Mouse (Mus musculus): ENCODE data around the gene Eif4a3. TPM values are rescaled to one million over a fixed set of nuclear protein-coding genes. Genes with fewer than 3 reads are reported as not detected.

The Eif4a3 gene
- polyA plus RNA-seq (2015; fragmentation: Nextera tagmentation; extraction: Ambion mirVana): 242 and 250 TPM in 2 replicates

GRCm38 (mm10) chr11:119299391-119300245 lies at the start of gene Eif4a3:
Gene Eif4a3 (minus strand): TSS chr11:119300089.
- Histone ChIP-seq H3K9me3 (no peaks in the 10 kb centered on the region), H3K4me3 (peak within 1 kb of the TSS; percentile 92), H3K36me3 (peaks cover 33% of the 10 kb centered on the region), H3K4me2 (peak within 1 kb of the TSS; percentile 95), H3K4me1 (replicated peaks) (peaks cover 27% of the 10 kb centered on the region), H3K27me3 (no peaks in the 10 kb centered on the region), H3K9ac (peak within 1 kb of the TSS; percentile 98), H3K27ac (replicated peaks) (peak within 1 kb of the TSS; percentile 99)
- under 1% methylated on average over 89 of the region's 89 CpGs for WGBS
- ATAC-seq (ENCODE audit: low FRiP score, low read depth): peak; percentile 97

GRCm38 (mm10) chr11:119347125-119347524 lies 47.2 kb upstream of the Eif4a3 start:
- WGBS: 87% methylated on average over 4 of the region's 4 CpGs
- Histone ChIP-seq H3K4me3 (no peak overlapping the region), H3K9ac (no peak overlapping the region), H3K27ac (replicated peaks) (no peak overlapping the region), H3K36me3 (no peaks in the 10 kb centered on the region), H3K4me2 (no peak overlapping the region), H3K27me3 (no peaks in the 10 kb centered on the region), H3K4me1 (replicated peaks) (no peaks in the 10 kb centered on the region), H3K9me3 (no peaks in the 10 kb centered on the region)
- no peak for ATAC-seq (ENCODE audit: low FRiP score, low read depth)

- Histone ChIP-seq H3K4me1 (replicated peaks) (no peaks in the 10 kb centered on the region), H3K4me3 (no peak overlapping the region), H3K4me2 (no peak overlapping the region), H3K9ac (no peak overlapping the region), H3K36me3 (no peaks in the 10 kb centered on the region), H3K27me3 (no peaks in the 10 kb centered on the region), H3K9me3 (no peaks in the 10 kb centered on the region), H3K27ac (replicated peaks) (no peak overlapping the region)
- ATAC-seq (ENCODE audit: low FRiP score, low read depth): no peak
- 78% methylated on average over 6 of the region's 6 CpGs for WGBS
Measured at GRCm38 (mm10) chr11:119344865-119345264, 45.0 kb upstream of the Eif4a3 start.

GRCm38 (mm10) chr11:119344178-119344577 lies 44.3 kb upstream of the Eif4a3 start:
- H3K9ac ChIP-seq: no peak overlapping the region
- H3K4me3 ChIP-seq: no peak overlapping the region
- no peak overlapping the region for H3K27ac ChIP-seq (replicated peaks)
- no peak for ATAC-seq (ENCODE audit: low FRiP score, low read depth)
- no peaks in the 10 kb centered on the region for H3K27me3 ChIP-seq
- H3K4me1 ChIP-seq (replicated peaks): no peaks in the 10 kb centered on the region
- H3K9me3 ChIP-seq: no peaks in the 10 kb centered on the region
- no peak overlapping the region for H3K4me2 ChIP-seq
- 84% methylated on average over 8 of the region's 8 CpGs for WGBS
- H3K36me3 ChIP-seq: no peaks in the 10 kb centered on the region

- Histone ChIP-seq H3K27me3 (no peaks in the 10 kb centered on the region), H3K4me2 (no peak overlapping the region), H3K36me3 (no peaks in the 10 kb centered on the region), H3K9me3 (no peaks in the 10 kb centered on the region), H3K4me1 (replicated peaks) (no peaks in the 10 kb centered on the region), H3K9ac (no peak overlapping the region), H3K4me3 (no peak overlapping the region), H3K27ac (replicated peaks) (no peak overlapping the region)
- 7% methylated on average over 5 of the region's 5 CpGs for WGBS
- peak; percentile 45; the same call in 1 of the 2 replicates for ATAC-seq (ENCODE audit: low FRiP score, low read depth)
Measured at GRCm38 (mm10) chr11:119339637-119340036, 39.7 kb upstream of the Eif4a3 start.

GRCm38 (mm10) chr11:119339179-119339578 lies 39.3 kb upstream of the Eif4a3 start:
- no peak overlapping the region for H3K27ac ChIP-seq (replicated peaks)
- no peaks in the 10 kb centered on the region for H3K4me1 ChIP-seq (replicated peaks)
- no peaks in the 10 kb centered on the region for H3K36me3 ChIP-seq
- H3K4me2 ChIP-seq: no peak overlapping the region
- H3K9ac ChIP-seq: no peak overlapping the region
- peak; percentile 51; the same call in 1 of the 2 replicates for ATAC-seq (ENCODE audit: low FRiP score, low read depth)
- 45% methylated on average over 5 of the region's 5 CpGs for WGBS
- H3K9me3 ChIP-seq: no peaks in the 10 kb centered on the region
- no peaks in the 10 kb centered on the region for H3K27me3 ChIP-seq
- H3K4me3 ChIP-seq: no peak overlapping the region

- H3K9ac ChIP-seq: no peak overlapping the region
- 83% methylated on average over 10 of the region's 10 CpGs for WGBS
Measured at GRCm38 (mm10) chr11:119338271-119339059, 38.6 kb upstream of the Eif4a3 start.

GRCm38 (mm10) chr11:119331970-119332369 lies 32.1 kb upstream of the Eif4a3 start:
- ATAC-seq (ENCODE audit: low FRiP score, low read depth): no peak
- H3K9ac ChIP-seq: no peak overlapping the region
- no peaks in the 10 kb centered on the region for H3K36me3 ChIP-seq
- 57% methylated on average over 3 of the region's 3 CpGs for WGBS
- no peaks in the 10 kb centered on the region for H3K27me3 ChIP-seq
- no peaks in the 10 kb centered on the region for H3K9me3 ChIP-seq
- no peak overlapping the region for H3K4me2 ChIP-seq
- H3K4me1 ChIP-seq (replicated peaks): no peaks in the 10 kb centered on the region
- H3K4me3 ChIP-seq: no peak overlapping the region
- no peak overlapping the region for H3K27ac ChIP-seq (replicated peaks)

More at GRCm38 (mm10) chr11:119338271-119339059, 38.6 kb upstream of the Eif4a3 start:
- Histone ChIP-seq H3K27me3 (no peaks in the 10 kb centered on the region), H3K36me3 (no peaks in the 10 kb centered on the region), H3K9me3 (no peaks in the 10 kb centered on the region), H3K27ac (replicated peaks) (no peak overlapping the region), H3K4me2 (no peak overlapping the region), H3K4me1 (replicated peaks) (no peaks in the 10 kb centered on the region), H3K4me3 (no peak overlapping the region)
- 0 out of 2 replicates have a peak, but pooled peaks have one; percentile 30 for ATAC-seq (ENCODE audit: low FRiP score, low read depth)

- no peak for ATAC-seq (ENCODE audit: low FRiP score, low read depth)
- H3K9me3 ChIP-seq: no peaks in the 10 kb centered on the region
Measured at GRCm38 (mm10) chr11:119330592-119330991, 30.7 kb upstream of the Eif4a3 start.

GRCm38 (mm10) chr11:119325068-119325467 lies 25.2 kb upstream of the Eif4a3 start:
- H3K27ac ChIP-seq (replicated peaks): no peak overlapping the region
- WGBS: 69% methylated on average over 1 of the region's 1 CpGs
- no peak for ATAC-seq (ENCODE audit: low FRiP score, low read depth)

More at GRCm38 (mm10) chr11:119330592-119330991, 30.7 kb upstream of the Eif4a3 start:
- H3K4me2 ChIP-seq: no peak overlapping the region
- H3K9ac ChIP-seq: no peak overlapping the region
- no peak overlapping the region for H3K27ac ChIP-seq (replicated peaks)
- no peaks in the 10 kb centered on the region for H3K4me1 ChIP-seq (replicated peaks)
- no peak overlapping the region for H3K4me3 ChIP-seq
- no peaks in the 10 kb centered on the region for H3K36me3 ChIP-seq
- 66% methylated on average over 4 of the region's 4 CpGs for WGBS
- no peaks in the 10 kb centered on the region for H3K27me3 ChIP-seq

GRCm38 (mm10) chr11:119322521-119322920 lies 22.6 kb upstream of the Eif4a3 start:
- WGBS: 77% methylated on average over 13 of the region's 13 CpGs
- no peak for ATAC-seq (ENCODE audit: low FRiP score, low read depth)
- no peak overlapping the region for H3K4me3 ChIP-seq

More at GRCm38 (mm10) chr11:119325068-119325467, 25.2 kb upstream of the Eif4a3 start:
- H3K36me3 ChIP-seq: no peaks in the 10 kb centered on the region
- H3K9me3 ChIP-seq: no peaks in the 10 kb centered on the region
- no peaks in the 10 kb centered on the region for H3K27me3 ChIP-seq
- no peaks in the 10 kb centered on the region for H3K4me1 ChIP-seq (replicated peaks)
- H3K4me3 ChIP-seq: no peak overlapping the region
- no peak overlapping the region for H3K4me2 ChIP-seq
- H3K9ac ChIP-seq: no peak overlapping the region

GRCm38 (mm10) chr11:119316720-119317119 lies 16.8 kb upstream of the Eif4a3 start:
- ATAC-seq (ENCODE audit: low FRiP score, low read depth): no peak
- H3K9me3 ChIP-seq: no peaks in the 10 kb centered on the region
- no peak overlapping the region for H3K27ac ChIP-seq (replicated peaks)
- 86% methylated on average over 4 of the region's 4 CpGs for WGBS
- no peaks in the 10 kb centered on the region for H3K27me3 ChIP-seq
- no peaks in the 10 kb centered on the region for H3K4me1 ChIP-seq (replicated peaks)
- no peak overlapping the region for H3K4me3 ChIP-seq
- H3K4me2 ChIP-seq: no peak overlapping the region
- H3K36me3 ChIP-seq: no peaks in the 10 kb centered on the region
- no peak overlapping the region for H3K9ac ChIP-seq

More at GRCm38 (mm10) chr11:119322521-119322920, 22.6 kb upstream of the Eif4a3 start:
- Histone ChIP-seq H3K4me1 (replicated peaks) (no peaks in the 10 kb centered on the region), H3K27ac (replicated peaks) (no peak overlapping the region), H3K9me3 (no peaks in the 10 kb centered on the region), H3K36me3 (no peaks in the 10 kb centered on the region), H3K9ac (no peak overlapping the region), H3K4me2 (no peak overlapping the region), H3K27me3 (no peaks in the 10 kb centered on the region)
